In the genomic region with DNA sequence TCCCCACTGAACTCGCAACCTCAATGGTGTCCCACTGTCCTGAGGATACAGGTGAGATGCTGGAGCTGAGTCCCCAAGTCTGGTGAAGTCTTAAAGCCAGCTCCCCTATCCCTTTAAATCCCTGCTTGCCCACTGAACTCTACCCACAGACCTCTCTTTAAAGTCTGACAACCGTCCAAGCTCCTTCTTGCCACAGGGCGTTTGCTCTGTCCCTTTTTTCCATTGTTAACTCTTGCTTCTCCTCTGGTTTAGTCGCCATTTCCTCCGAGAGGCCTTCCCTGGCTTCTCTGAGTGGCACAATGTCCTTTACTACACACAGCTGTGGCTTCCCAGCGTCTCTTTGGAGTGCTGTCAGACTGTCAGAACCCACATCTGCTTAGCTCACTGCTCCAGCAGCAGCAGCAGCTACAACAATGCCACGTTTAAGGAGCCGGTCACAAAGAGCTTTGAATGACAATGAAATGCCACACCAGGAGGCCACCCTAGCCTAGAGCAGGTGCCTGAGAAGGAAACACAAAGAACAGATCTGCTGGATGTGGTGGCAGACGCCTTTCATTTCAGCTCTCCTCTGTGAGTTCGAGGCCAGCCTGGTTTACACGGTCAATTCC, we compare ENCODE assay signal across 13 mouse cellular contexts. TPM values are rescaled to one million over a fixed set of nuclear protein-coding genes. Genes with fewer than 3 reads are reported as not detected.
DNase-seq lines count a peak whose midpoint lies in the region; ATAC-seq and TF ChIP-seq lines count a peak whose summit lies in the region.
"Had no signal": no experiment of that assay in that cellular context is flagged by ENCODE, and none has a peak within 500 bp of the region (broad histone marks: within the 10 kb centered on the region; RNA-seq: fewer than 3 reads in every experiment).

No protein-coding gene starts in this region.

- no peak for ATAC-seq in neural tube, embryonic 11.5 days (ENCODE audit: insufficient read depth, low FRiP score, low TSS enrichment)
- no peak for ATAC-seq in embryonic facial prominence, embryonic 15.5 days (ENCODE audit: insufficient number of reproducible peaks, low FRiP score, low TSS enrichment, low read depth)

- WGBS in neural tube, embryonic 11.5 days, result 23% methylated on average over 11 of the region's 11 CpGs
- 26% methylated on average over 11 of the region's 11 CpGs for WGBS in embryonic facial prominence, embryonic 15.5 days
- 74% methylated on average over 11 of the region's 11 CpGs for WGBS in thymus, adult 2 months

- no peak overlapping the region for H3K4me2 ChIP-seq in neural tube, embryonic 11.5 days (ENCODE audit: low read depth)
- no peak overlapping the region for H3K4me2 ChIP-seq in embryonic facial prominence, embryonic 15.5 days (replicated peaks)

- peaks cover 6% of the 10 kb centered on the region; the same call in 1 of the 2 replicates for H3K36me3 ChIP-seq in neural tube, embryonic 11.5 days (ENCODE audit: control insufficient read depth, insufficient read depth, low read length)
- H3K36me3 ChIP-seq in embryonic facial prominence, embryonic 15.5 days, result peaks cover 16% of the 10 kb centered on the region; the same call in 1 of the 2 replicates
- no peaks in the 10 kb centered on the region for H3K36me3 ChIP-seq in thymus, adult 2 months (ENCODE audit: control insufficient read depth, insufficient read depth, low read length)

- no peak overlapping the region for H3K4me3 ChIP-seq in neural tube, embryonic 11.5 days (ENCODE audit: low read depth, low read length)
- no peak overlapping the region for H3K4me3 ChIP-seq in embryonic facial prominence, embryonic 15.5 days (replicated peaks)
- H3K4me3 ChIP-seq in thymus, adult 2 months (ENCODE audit: control insufficient read depth, insufficient read depth, low read length), result no peak overlapping the region

- H3K9me3 ChIP-seq in neural tube, embryonic 11.5 days (ENCODE audit: control insufficient read depth, low read length), result no peaks in the 10 kb centered on the region
- no peaks in the 10 kb centered on the region for H3K9me3 ChIP-seq in embryonic facial prominence, embryonic 15.5 days (replicated peaks)

- no peak for TF ChIP-seq CTCF in thymus, adult 2 months (IDR thresholded peaks at IDR 0.05; ENCODE audit: borderline replicate concordance, control insufficient read depth, extremely low read depth, insufficient read depth, low read length, poor library complexity)

- no peaks in the 10 kb centered on the region for H3K27me3 ChIP-seq in neural tube, embryonic 11.5 days (ENCODE audit: control insufficient read depth, insufficient read depth, low read length)
- H3K27me3 ChIP-seq in embryonic facial prominence, embryonic 15.5 days, result no peaks in the 10 kb centered on the region
- H3K27me3 ChIP-seq in thymus, adult 2 months (ENCODE audit: control insufficient read depth, insufficient read depth, low read length), result no peaks in the 10 kb centered on the region

- peaks cover 32% of the 10 kb centered on the region for H3K4me1 ChIP-seq in neural tube, embryonic 11.5 days (ENCODE audit: control insufficient read depth, insufficient read depth, low read length)
- H3K4me1 ChIP-seq in embryonic facial prominence, embryonic 15.5 days, result peaks cover 61% of the 10 kb centered on the region
- peaks cover 14% of the 10 kb centered on the region for H3K4me1 ChIP-seq in thymus, adult 2 months (replicated peaks; ENCODE audit: control insufficient read depth, insufficient read depth, low read length)

- no peak for TF ChIP-seq POLR2A in thymus, adult 2 months (IDR thresholded peaks at IDR 0.05; ENCODE audit: control insufficient read depth, extremely low read depth, insufficient read depth, low read length, poor library complexity)

- H3K9ac ChIP-seq in neural tube, embryonic 11.5 days (ENCODE audit: low read length), result no peak overlapping the region
- H3K9ac ChIP-seq in embryonic facial prominence, embryonic 15.5 days, result no peak overlapping the region

- peak; percentile 47 for DNase-seq in neural tube, embryonic 11.5 days (ENCODE audit: low spot score)
- no peak for DNase-seq in neural tube, embryonic 10.5 days (ENCODE audit: extremely low spot score, low spot score)
- peak; percentile 39 for DNase-seq in mesoderm, embryonic 11.5 days (ENCODE audit: low read depth, low spot score)
- DNase-seq in thymus, adult 2 months, result no peak
- no peak for DNase-seq in cerebellum, adult 8-10 months
- DNase-seq in spleen, postnatal 14 days (ENCODE audit: low spot score in 2 of 2), result no peak
- DNase-seq: cerebellum, adult 11-12 months; gastrocnemius, postnatal 14 days; right cerebral cortex, postnatal 25 days; thymus, postnatal 14 days had no signal

- peak overlapping the region; percentile 40; the same call in 1 of the 2 replicates for H3K27ac ChIP-seq in neural tube, embryonic 11.5 days (ENCODE audit: low read depth, low read length)
- H3K27ac ChIP-seq in embryonic facial prominence, embryonic 15.5 days (replicated peaks), result 0 out of 2 replicates have a peak overlapping the region, but pooled peaks have one; percentile 39
- no peak overlapping the region for H3K27ac ChIP-seq in thymus, adult 2 months (ENCODE audit: control insufficient read depth, insufficient read depth, low read length)
- H3K27ac ChIP-seq: kidney, postnatal 0 days; macrophage had no signal

RNA-seq across cellular contexts. Expression of a gene that starts 7.8 kb away (rescaled TPM):
- polyA plus RNA-seq in neural tube, embryonic 11.5 days (2014; fragmentation: Nextera tagmentation; extraction: Ambion mirVana), result 80.9 and 83.6 TPM in 2 replicates
- polyA plus RNA-seq in embryonic facial prominence, embryonic 15.5 days (2015; fragmentation: Nextera tagmentation; extraction: Ambion mirVana), result 59.9 and 60.4 TPM in 2 replicates
- polyA plus RNA-seq in thymus, adult 2 months (2012; rRNA removed), result 74.6 and 84.2 TPM in 2 replicates

RNA-seq across cellular contexts. Expression of a gene that starts 13.8 kb away (rescaled TPM):
- 32.1 and 45.4 TPM in 2 replicates for polyA plus RNA-seq in neural tube, embryonic 11.5 days (2014; fragmentation: Nextera tagmentation; extraction: Ambion mirVana)
- 124 and 132 TPM in 2 replicates for polyA plus RNA-seq in embryonic facial prominence, embryonic 15.5 days (2015; fragmentation: Nextera tagmentation; extraction: Ambion mirVana)
- polyA plus RNA-seq in thymus, adult 2 months (2012; rRNA removed), result 48.0 and 55.1 TPM in 2 replicates

RNA-seq across cellular contexts. Expression of a gene that starts 38.2 kb away (rescaled TPM):
- 7.4 and 7.9 TPM in 2 replicates for polyA plus RNA-seq in neural tube, embryonic 11.5 days (2014; fragmentation: Nextera tagmentation; extraction: Ambion mirVana)
- polyA plus RNA-seq in embryonic facial prominence, embryonic 15.5 days (2015; fragmentation: Nextera tagmentation; extraction: Ambion mirVana), result 48.6 and 60.1 TPM in 2 replicates
- 0.28 and 0.35 TPM in 2 replicates for polyA plus RNA-seq in thymus, adult 2 months (2012; rRNA removed)
- polyA plus RNA-seq: macrophage had no signal

RNA-seq across cellular contexts. Expression of a gene that starts 45.8 kb away (rescaled TPM):
- 197 and 217 TPM in 2 replicates for polyA plus RNA-seq in neural tube, embryonic 11.5 days (2014; fragmentation: Nextera tagmentation; extraction: Ambion mirVana)
- polyA plus RNA-seq in embryonic facial prominence, embryonic 15.5 days (2015; fragmentation: Nextera tagmentation; extraction: Ambion mirVana), result 191 and 208 TPM in 2 replicates
- polyA plus RNA-seq in thymus, adult 2 months (2012; rRNA removed), result 91.8 and 101 TPM in 2 replicates

Comparison
In these comparisons a context has a peak if more than half of its experiments do, and no peak if none do; other contexts are left out.
1. DNase-seq: peak in neural tube, embryonic 11.5 days (single experiment) and mesoderm, embryonic 11.5 days (single experiment); none in neural tube, embryonic 10.5 days (single experiment), thymus, adult 2 months (single experiment), cerebellum, adult 8-10 months (single experiment) and spleen, postnatal 14 days (0 of 2).